Mouse (Mus musculus) spleen, adult 2 months (tissue): ENCODE measurements around the gene Apoa4.

Experiments used
- CTCF ChIP-seq: fragments of 200-500 bp; IDR thresholded peaks from 2 replicates; pipeline ENCODE4 v1.5.1; 2011; ENCODE audit warnings: mild to moderate bottlenecking, inconsistent platforms; ENCODE audit not compliant: insufficient read depth, insufficient read length, insufficient replicate concordance; ENCODE audit errors: extremely low read depth
- POLR2A ChIP-seq: fragments of 200-500 bp; IDR thresholded peaks from 2 replicates; pipeline ENCODE4 v1.6.1; 2011; ENCODE audit warnings: low read depth, low read length, inconsistent platforms

DNA sequence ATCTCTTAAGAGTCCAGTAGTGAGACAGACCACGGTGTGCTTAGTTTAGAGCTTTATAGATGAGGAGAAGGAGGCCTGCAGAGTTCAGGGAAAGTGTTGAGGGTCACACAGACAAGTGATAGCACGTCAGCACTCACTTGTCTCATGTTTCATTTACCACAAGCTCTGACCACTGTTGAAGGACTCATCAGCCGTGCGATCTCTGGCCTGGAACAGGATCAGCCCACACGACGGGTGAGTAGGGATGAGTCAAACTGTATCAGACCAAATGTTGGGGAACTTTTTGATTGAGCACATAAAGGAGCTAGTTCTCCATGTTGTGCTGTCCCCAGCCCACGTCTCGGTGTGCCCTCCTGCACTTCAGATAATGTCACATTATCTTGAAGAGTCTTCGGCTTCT, 34.0 kb downstream of the Apoa4 start:
- no peak for TF ChIP-seq CTCF
- TF ChIP-seq POLR2A = no peak
